Mouse (Mus musculus) ovary, postnatal 10 days (tissue): Measurements from ENCODE around the gene Ube2e1.

Source experiments
- DNase-seq: peaks from one replicate; pipeline ENCODE4 v3.0.0; 2022; ENCODE audit warnings: low spot score

Ube2e1 gene

DNA sequence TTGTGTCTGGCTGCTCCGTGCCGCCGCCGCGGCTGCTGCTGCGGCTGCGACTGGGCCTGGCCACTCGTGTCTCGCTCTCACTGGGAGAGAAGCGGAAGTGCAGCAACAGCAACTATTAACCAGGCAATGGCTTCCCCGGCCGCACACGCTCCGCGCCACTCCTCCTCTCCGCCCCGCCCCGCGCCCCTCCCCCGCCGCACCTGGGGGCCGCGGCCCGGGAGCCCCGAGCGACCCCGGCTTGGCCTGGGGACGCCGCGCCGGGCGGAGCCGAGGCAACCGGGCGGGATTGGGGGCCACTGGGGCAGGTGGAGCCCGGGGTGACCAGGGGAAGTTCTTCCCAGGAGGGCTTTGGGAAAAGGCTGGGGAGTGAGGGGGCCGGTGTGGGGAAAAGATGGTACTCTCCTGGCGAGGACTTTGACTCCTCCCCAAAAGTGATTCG, at the start of gene Ube2e1:
Gene Ube2e1, minus strand, starts transcription at position 167 of the 439 bp plus-strand sequence.
- DNase-seq, result peak; percentile 63

DNA sequence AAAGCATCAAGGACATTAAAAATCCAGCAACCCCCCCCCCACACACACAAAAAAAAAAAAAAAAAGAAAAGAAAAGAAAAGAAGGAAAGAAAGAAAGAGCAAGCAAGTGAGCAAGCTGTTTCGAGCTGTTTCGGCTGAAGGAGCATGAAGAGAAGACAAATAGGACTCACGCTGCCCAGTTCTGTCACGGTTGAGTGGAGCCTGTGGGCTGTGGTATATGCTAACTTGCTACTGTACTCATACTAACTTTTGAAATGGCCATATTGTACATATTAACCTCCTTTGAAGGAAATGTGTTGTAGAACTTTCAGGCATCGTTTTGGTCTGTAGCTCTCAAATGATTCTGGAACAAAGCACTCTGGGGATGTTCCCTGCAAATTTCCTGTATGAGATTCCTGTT, 48.2 kb upstream of the Ube2e1 start:
- DNase-seq, result no peak

DNA sequence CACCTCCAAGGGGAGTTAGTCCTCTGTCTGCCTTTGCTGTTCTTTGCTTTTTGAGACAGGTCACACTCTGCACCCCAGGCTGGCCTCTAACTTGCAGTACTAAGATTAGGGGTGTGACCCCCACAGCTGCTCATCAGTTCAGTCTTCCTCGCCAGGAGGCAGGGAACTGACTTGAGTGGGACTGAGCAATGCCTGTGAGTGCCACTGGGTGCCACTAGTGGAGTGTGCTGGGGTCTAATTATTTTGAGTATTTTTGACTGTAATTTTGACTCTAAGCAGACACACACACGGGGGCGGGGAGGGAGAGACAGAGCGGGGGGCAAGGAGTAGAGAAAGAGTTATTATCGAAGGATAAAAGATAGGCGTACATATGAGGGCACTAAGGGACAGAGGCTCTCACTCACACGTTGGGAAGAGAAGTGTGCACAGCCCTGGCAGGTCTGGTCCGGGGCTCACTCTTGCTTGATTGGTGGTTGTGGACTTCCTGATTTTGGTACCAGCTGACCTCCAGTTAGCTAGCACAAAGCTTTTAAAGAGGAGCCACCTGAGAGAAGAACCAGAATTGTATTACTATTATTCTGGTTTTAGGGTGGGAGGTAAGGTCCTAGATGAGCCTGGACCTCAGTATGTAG, 46.4 kb upstream of the Ube2e1 start:
- no peak for DNase-seq

DNA sequence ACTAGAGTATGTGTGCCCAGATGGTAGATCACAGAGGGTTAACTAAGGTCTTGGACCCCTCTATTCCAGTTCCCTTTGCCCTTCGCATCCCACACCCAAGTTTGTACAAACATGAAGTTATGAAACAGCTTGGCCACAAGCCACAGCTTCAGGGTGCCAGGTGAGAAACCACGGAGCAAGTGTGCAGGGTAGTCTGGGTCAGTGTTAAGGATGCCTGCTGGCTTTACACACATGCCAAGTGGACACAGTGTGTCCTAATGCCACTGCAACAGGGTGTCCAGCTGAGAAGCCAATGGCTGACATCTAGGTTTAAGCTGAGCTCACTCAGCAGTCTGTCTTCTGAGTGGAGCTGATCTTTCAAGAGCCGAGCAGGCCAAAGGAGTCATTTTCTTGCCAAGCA, 44.5 kb upstream of the Ube2e1 start:
- no peak for DNase-seq

DNA sequence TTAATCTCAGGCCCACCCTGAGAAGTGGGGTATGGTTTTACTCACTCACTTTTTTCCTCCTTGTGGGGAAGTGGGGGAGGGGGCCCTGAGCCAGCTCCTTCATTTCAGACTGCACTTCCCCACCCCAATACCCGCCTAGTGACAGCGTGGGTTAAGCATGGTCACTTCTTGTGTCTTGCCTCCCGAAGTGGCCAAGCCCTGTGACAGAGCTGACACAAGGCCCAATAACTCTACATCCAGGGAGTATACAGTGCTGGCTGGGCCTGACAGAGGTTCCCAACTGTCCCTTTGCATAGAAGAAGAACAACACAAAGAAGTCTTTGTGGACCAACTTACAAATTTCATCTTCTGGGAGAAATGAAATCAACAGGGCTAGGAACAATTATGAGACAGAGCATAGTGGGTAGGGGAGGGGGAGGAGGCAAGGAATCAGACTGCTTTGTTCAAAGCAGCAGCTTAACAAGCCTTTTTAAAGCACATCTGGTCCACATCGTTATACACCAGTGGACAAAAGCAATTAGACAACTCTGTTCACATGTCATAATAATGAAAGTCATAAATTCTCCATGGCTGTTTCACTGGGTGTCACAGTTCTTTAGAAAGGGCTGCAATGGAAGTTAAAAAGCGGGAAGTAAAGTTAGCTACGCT, 42.2 kb upstream of the Ube2e1 start:
- no peak for DNase-seq

DNA sequence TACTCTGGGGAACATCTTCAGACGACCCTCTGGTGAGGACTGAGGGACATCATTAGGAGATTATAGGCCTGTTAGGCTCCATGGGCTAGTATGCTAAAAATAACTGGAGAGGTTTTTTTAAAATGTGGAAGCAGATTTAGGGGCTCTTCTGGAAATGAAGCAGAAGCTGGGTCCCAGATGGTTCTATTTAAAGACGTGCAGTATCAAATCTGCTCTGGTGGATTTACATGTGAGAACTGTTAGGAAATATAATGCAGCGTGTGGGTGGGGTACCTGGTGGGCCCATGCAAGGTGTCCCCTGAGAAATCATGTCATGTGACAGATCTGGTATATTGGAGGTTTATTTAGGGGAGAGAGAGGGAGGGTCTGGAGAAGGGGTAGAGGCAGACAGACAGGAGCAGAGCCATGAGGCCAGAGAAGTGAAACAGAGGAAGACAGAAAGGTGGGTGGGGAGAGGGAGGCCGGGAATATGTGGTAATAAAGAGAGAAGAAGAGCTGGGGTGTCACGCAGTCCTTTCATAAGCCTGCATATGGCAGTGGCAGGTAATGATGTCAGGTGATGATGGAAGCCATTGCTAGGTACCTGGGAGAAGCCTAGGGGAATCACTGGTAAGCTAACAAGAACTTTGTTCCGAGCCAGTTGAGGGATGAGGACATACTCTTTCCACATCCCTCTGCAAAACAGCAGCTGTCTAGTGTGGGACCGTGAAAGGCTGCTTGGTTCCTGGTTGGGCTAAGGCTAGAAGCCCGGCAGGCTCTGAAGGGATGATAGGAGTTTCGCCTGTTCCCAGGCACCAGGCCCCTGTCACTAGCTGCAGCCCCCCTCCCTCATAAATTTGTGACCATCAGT, 41.3 kb upstream of the Ube2e1 start:
- DNase-seq, result no peak

DNA sequence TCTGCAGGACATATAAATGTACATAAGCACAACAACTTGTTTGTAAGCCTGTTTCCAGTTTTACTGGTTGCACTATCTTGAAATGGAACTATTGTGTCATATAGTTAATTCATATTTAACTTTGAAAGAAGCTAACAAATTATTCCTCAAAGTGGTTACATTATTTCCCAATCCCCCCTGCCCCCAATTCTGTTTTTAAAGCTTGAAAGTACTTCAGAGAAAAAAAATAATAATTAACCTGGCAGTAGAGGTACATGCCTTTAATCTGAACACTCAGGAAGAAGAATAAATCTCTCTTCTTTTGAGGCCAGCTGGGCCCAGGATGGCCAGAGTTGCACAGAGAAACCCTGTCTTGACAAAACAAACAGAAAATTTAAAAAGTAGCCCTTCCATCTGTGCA, 37.4 kb upstream of the Ube2e1 start:
- no peak for DNase-seq

DNA sequence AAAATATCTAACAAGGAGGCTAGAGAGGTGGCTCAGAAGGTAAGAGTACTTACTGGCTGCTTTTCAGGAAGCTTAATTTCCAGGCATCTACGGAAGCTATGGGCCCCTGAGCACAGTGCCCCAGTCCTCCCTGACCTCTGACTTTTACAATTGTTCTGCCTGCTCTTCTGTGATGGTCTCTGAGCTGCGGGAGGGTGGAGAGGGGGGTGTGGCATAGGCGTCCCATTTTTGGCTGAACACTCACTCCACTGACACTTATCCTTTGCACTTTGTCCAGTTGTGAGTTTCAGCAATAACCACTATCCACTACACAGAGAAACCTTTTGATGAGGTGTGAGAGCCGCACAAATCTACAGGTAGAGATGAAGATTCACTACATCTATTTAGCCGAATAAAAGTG, 35.4 kb upstream of the Ube2e1 start:
- no peak for DNase-seq

DNA sequence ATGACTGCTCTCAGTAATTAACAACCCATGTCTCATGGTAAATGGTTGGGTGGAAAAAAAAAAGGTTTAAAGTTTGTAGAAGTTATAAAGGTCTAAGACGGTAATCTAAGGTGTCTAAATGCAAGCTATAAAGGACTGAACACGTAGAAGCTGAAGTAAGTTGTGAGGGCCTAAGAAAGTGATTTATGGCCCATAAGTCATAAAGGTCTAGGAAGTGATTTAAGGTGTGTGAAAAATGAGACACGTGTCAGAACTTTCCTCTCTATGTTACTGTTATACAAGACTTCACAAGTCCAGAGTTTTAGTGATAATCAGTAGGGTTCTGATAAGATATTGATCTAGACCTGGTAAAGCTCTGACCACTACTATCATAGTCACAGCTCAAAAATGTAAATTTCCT, 32.7 kb upstream of the Ube2e1 start:
- DNase-seq, result no peak

DNA sequence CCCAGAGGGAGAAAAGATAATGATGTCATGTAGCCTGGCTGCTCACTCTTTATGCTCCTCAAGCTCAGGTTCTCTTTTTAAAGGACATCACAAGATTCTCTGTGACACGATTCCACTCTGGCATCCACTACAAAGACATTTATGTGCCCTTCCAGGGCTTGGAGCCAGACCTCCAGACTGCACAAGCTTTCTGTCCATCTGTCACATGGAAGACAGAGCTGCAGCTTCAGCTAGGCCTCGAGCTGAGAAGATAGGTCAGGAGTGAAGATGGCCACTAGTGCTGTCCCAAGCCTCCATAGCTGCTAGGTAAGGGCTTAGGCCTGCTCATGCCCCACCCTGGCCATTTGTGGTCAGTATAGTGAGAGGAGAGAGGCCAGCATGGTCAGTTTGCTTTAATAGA, 24.8 kb upstream of the Ube2e1 start:
- no peak for DNase-seq

DNA sequence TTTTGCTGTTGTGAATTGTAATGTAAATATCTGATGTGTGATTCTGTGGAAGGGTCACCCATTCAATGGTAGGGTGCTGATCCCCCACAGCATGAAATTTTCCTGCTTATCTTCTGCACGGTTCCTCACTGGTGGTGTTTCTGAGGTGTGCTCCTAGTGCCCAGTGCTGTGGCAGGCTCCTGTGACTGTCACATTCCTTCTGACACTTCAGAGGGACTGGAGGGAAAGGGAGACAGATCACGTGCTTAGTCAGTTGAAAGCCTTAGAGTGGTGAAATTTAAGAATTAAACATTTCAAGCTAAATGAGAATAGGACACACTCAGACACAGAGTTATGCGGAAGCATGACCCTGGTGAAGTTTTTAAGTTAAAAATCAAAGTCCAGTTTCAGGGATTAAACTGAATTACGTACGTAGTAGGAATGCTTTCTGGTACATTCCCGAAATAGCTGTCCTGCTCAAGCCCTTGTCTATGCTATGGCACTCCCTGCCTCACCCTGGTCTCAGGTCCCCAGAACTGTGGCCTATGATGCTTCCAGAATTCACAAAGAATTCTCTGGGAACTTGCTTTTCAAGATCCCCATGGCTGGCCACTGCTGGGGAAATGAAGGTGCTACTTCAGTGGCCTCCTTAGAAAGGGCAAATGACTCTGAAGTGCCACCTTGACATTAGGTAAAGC, 24.0 kb upstream of the Ube2e1 start:
- no peak for DNase-seq

DNA sequence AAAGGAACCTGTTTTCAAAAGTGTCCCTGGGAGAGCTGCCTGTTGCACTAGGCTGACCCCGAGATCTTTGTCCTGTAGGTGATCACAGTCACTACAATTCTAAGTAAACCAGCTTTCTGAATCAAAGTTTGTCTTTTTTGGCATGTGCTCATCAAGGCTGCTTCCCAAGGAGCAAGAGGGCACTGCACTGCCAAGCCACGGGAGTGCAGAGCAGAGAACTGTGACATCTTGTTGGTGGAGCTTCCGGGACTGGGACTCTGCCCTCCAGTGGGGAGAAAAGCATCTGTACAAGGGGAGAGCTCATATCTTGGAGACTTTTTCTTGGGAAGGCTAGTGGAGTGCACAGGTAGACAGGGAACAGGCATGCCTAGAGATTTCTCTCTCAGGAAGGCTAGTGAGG, 21.9 kb upstream of the Ube2e1 start:
- DNase-seq, result no peak

DNA sequence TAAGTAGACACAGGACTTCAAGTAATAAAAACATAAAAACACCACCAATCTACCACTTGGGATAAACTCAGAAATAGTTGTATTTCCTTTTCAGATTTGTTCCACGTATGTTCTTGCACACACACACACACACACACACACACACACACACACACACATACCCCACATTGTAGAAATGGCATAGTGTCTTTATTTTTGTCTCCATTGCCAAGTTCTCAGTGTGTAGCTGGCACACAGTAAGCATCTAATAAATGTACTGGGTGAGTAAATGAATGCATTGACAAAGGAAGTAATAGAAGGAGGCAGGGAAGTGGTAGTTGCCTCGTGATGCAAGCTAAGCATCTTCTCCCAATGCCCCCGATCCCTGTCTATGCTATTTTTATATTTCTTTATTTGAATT, 21.3 kb upstream of the Ube2e1 start:
- no peak for DNase-seq

DNA sequence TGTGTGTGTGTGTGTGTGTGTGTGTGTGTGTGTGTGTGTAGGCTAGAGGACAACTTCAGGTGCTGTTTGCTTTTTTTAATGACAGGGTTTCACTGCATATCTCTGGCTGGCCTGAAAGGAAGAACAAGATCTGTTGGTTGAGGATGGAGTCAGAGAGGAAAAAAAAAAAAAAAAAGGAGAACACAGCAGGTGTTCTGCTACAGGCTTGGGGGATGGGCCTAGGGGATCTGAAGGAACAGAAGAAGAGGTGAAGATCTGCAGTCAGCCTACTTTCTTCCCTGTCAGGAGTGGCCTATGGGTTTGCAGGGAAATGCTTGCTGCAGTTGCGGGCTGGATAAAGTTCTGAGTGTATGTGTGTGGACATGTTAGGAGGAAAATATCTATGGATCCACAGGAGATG, 19.0 kb upstream of the Ube2e1 start:
- no peak for DNase-seq

DNA sequence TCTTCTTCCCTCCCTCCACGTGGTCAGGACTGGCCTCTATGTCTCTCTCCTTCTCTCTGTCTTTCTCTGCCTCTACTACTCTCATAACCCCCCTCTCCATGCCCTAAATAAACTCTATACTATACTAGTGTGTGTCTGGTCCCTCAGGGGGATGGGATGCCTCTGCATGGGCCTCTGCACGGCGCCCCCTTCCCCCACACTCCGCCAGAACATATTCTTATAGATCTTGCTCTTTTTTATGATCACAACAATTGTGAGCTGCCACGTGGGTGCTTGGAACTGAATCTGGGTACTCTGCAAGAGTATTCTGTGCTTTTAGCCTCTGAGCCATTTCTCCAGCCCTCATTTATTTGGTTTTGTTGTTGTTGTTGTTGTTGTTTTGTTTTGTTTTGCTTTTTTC, 18.2 kb upstream of the Ube2e1 start:
- DNase-seq, result no peak

DNA sequence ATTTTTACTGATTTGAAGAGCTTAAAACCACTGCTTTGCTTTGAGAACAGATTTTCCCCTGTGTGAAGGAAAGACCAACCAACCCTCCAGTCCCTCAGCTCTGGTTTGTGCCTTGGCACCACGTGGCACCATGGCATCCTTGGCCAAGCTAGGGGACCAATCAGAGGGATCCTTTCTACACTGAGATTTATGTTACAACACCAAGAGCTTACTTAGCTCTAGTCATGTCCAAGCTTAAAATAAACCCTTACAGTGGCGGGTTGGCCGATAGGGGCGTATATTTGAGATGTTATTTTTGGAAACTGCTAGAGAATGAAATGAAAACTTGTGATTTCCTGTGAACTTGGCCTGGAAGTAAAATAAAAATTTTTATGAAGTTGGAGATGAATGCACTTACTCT, 11.9 kb upstream of the Ube2e1 start:
- no peak for DNase-seq

DNA sequence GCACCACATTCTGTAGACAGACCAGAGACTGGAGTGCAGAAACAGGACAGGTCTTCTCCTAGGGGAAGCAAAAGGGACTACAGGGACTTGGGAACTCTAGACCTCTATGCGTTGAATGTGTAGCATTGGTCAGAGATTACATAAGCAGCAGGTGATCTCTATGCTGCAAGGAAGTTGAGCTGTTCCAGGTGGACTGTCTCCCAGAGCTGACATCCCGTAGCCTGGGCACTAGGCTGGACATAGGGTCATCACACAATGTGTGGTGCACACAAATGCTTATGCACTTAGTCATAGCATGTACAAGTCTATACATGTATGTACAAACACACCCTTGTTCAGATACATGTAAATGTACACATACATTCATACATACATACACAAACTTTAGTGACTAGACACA, 11.1 kb upstream of the Ube2e1 start:
- DNase-seq, result no peak

DNA sequence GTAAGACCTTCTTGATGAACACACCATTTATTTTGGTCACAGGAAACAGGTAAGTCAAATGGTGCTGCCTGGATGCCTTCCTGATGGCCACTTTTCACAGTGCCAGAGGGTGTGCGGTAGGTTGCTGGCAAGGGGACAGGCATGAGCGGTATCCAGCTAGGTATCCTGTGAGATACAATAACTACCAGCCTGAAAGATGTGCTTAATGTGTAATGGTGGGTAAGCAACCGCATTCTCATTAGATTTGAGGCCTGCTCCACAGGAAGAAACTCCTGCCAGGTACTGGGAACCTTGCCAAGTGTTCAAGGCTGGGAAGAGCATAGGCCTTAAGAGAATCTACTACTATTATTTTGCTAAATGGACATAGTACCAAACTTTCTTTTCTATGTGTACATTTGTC, 9.4 kb upstream of the Ube2e1 start:
- no peak for DNase-seq

DNA sequence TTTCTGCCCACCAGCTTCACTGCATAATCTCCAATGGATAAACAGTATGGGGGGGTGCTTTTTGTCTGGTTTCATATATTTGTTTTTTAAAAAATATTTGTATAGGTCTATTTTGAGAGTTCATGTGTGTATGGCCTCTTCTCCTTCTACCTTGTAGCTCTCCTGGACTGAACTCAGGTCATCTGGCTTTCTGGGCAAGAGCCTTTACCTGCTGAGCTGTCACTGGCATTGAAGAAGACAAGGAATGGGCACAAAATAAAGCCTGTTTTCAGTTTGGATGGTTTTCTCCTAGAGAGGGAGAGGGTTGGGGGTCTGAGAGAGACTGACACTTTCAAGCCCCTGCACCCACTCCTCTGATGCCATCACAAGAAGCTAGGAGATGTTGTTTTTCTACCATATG, 4.4 kb upstream of the Ube2e1 start:
- DNase-seq, result no peak

DNA sequence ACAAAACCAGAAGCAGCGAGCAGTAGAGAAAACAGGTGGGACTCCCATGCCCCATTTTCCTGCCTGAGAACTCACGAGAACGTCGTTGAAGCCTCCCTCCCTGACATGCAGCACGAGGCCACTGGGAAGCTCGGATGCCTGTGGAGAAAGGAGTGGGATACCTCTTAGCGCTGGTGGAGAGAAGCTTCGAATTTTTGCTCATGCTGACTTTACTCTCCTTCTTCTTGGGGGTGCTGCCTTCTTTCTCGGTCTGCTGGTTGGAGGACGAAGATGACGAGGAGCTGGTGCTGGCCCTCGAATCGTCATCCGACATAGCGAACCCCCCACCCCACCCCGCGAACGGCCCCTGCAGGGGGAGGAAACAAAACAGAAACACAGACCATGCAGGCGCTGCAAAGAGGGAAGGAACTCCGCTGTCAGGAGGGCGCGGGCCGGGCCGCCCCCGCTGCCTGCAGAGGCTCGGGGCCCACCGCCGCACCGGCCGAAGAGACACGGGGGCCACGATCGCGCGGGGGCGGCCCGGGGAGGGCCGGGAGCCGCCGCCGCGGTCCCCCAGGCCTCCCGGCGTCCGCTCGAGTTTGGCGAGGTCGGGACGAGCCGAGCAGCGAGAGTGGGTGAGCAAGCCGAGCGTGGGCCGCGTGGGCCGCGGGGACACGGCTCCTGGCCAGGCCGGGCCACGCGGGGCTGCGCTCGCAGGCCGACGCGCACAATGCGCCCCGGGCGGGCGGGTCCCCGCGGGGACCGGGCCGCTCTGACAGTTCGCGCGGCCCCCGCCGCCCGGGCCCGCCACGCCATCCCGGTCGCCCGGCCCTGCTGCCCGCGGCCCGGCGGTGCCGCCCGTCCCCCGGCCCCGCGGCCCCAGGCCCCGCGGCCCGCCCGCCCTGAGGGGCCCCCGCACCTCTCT, 618 bp downstream of the Ube2e1 start:
- peak; percentile 12 for DNase-seq

DNA sequence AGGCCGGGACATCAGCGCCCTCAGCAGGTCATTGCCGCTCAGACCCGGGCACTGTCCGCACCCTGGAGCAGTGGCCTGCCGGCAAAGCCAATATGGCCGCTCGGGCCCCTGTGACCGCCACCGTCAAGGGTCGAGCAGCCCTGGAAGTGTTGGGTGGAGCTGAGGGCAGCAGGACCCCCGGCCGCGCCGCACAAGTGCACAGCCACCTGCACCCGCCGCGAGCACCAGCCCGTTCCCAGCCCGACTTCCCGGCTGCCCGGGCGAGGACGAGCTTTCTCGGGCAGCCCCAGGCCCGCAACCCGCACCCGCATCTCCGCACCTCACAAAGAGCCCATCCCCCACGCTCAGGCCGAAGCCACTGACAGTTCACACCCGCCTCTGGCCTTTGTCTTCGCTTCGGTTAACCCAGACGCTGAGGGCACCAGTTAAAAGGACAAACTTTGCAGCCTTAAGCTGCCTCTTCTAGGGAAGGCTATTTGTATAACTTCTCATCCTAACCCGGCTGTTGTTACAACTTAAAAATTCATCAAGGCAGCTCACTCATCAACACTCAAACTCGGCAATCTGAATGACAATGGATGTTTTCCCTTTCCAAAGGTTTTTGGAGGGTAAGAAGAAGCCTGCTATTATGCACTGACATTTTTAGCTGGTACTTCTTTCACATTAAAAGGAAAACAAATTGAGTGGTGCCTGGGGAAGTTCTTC, 4.5 kb downstream of the Ube2e1 start:
- no peak for DNase-seq
